Mouse (Mus musculus) hindbrain, embryonic 13.5 days (tissue): ENCODE measurements around the gene Fbxl3. TPM values are rescaled to one million over a fixed set of nuclear protein-coding genes. Genes with fewer than 3 reads are reported as not detected.

ENCODE experiments used
- ATAC-seq: fragments of 200-750 bp; cut with Nextera tagmentation; 2 replicates; pipeline ENCODE4 v1.8.0; 2017; ENCODE audit warnings: moderate TSS enrichment; ENCODE audit not compliant: low FRiP score
- H3K27ac ChIP-seq: fragments of 300-500 bp; sonication (generic); 2 replicates; pipeline ENCODE4 v1.5.1; 2015; ENCODE audit warnings: inconsistent platforms, mild to moderate bottlenecking, moderate library complexity
- H3K27me3 ChIP-seq: fragments of 300-500 bp; sonication (generic); 2 replicates; pipeline ENCODE4 v1.6.1; 2015; ENCODE audit warnings: mild to moderate bottlenecking, inconsistent platforms
- H3K36me3 ChIP-seq: fragments of 300-500 bp; sonication (generic); 2 replicates; pipeline ENCODE4 v1.6.1; 2015; ENCODE audit warnings: mild to moderate bottlenecking, inconsistent platforms
- H3K4me1 ChIP-seq: fragments of 300-500 bp; sonication (generic); replicated peaks from 2 replicates; pipeline ENCODE4 v1.6.1; 2015; ENCODE audit warnings: inconsistent platforms
- H3K4me2 ChIP-seq: fragments of 300-500 bp; sonication (generic); 2 replicates; pipeline ENCODE4 v1.6.1; 2015; ENCODE audit warnings: inconsistent platforms, mild to moderate bottlenecking, moderate library complexity
- H3K4me3 ChIP-seq: fragments of 300-500 bp; sonication (generic); 2 replicates; pipeline ENCODE4 v1.5.1; 2015; ENCODE audit warnings: mild to moderate bottlenecking, inconsistent platforms
- H3K9ac ChIP-seq: fragments of 300-500 bp; sonication (generic); 2 replicates; pipeline ENCODE4 v1.6.1; 2015; ENCODE audit warnings: mild to moderate bottlenecking, inconsistent platforms
- H3K9me3 ChIP-seq: fragments of 300-500 bp; sonication (generic); 2 replicates; pipeline ENCODE4 v1.6.1; 2016; ENCODE audit warnings: inconsistent platforms
- WGBS: fragments of 180-500 bp; shearing (Covaris S2); methylation state at CpG from one replicate; pipeline ENCODE4 v1.1.7; 2015; 5-methylcytosine and 5-hydroxymethylcytosine counted together
- polyA plus RNA-seq: library from polyadenylated mRNA; unstranded; fragments of >200 nt; fragmentation: Nextera tagmentation; extraction: Ambion mirVana; gene quantifications from 2 replicates; pipeline ENCODE4 v1.2.1, GENCODE M21; 2015

Gene Fbxl3
- polyA plus RNA-seq, 1 experiment from 2014 or later = 22.4 TPM

DNA sequence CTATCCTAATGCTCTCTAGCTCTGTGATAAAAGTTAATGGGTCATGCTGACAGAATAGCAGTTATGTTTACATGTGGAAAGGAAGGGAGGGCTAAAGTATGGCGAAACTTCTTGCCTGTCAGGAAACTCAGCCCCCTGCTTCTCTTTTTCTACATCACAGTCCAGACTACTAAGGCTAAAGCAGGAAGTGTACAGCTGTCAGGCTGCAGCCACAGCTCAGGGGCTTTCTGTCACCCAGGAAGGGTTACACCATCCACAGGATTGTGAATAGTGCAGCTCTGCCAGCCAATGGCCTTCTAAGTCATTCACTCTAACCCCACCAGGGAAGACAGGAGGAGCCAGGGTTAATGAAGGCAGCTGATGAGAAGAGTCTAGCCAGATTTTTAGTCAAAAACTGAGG lies 40.4 kb downstream of the Fbxl3 start:
- Histone ChIP-seq H3K9me3 (no peaks in the 10 kb centered on the region), H3K27ac (no peak overlapping the region), H3K4me2 (no peak overlapping the region), H3K4me3 (no peak overlapping the region), H3K4me1 (no peaks in the 10 kb centered on the region), H3K36me3 (no peaks in the 10 kb centered on the region), H3K27me3 (no peaks in the 10 kb centered on the region), H3K9ac (no peak overlapping the region)
- ATAC-seq = no peak
- 93% methylated on average over 1 of the region's 1 CpGs for WGBS

GRCm38 (mm10) chr14:103056601-103057000 lies 42.8 kb downstream of the Fbxl3 start:
- H3K4me3 ChIP-seq = no peak overlapping the region
- H3K4me2 ChIP-seq = no peak overlapping the region
- no peaks in the 10 kb centered on the region for H3K9me3 ChIP-seq
- WGBS = 93% methylated on average over 7 of the region's 7 CpGs
- H3K27me3 ChIP-seq = no peaks in the 10 kb centered on the region
- no peak overlapping the region for H3K9ac ChIP-seq
- H3K27ac ChIP-seq = no peak overlapping the region
- no peaks in the 10 kb centered on the region for H3K4me1 ChIP-seq
- no peak for ATAC-seq
- H3K36me3 ChIP-seq = no peaks in the 10 kb centered on the region

DNA sequence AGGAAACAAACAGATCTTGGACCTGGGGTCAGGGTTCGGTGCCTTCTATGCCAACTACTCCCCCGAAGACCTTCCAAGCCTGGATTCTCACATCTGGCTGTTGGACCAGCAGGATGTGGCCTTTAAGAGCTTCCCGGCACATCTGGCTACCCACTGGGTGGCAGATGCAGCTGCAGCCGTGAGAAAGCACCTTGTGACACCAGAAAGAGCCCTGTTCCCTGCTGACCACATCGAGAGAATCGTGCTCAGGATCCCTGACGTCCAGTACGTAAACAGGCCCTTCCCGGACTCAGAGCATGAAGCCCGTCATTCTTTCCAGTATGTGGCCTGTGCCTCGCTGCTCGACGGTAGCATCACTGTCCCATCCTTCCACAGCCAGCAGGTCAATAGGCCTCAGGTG lies 44.6 kb downstream of the Fbxl3 start:
- Histone ChIP-seq H3K9ac (no peak overlapping the region), H3K9me3 (no peaks in the 10 kb centered on the region), H3K4me3 (no peak overlapping the region), H3K4me1 (no peaks in the 10 kb centered on the region), H3K4me2 (no peak overlapping the region), H3K36me3 (no peaks in the 10 kb centered on the region), H3K27me3 (no peaks in the 10 kb centered on the region), H3K27ac (no peak overlapping the region)
- 86% methylated on average over 13 of the region's 13 CpGs for WGBS
- ATAC-seq = no peak

DNA sequence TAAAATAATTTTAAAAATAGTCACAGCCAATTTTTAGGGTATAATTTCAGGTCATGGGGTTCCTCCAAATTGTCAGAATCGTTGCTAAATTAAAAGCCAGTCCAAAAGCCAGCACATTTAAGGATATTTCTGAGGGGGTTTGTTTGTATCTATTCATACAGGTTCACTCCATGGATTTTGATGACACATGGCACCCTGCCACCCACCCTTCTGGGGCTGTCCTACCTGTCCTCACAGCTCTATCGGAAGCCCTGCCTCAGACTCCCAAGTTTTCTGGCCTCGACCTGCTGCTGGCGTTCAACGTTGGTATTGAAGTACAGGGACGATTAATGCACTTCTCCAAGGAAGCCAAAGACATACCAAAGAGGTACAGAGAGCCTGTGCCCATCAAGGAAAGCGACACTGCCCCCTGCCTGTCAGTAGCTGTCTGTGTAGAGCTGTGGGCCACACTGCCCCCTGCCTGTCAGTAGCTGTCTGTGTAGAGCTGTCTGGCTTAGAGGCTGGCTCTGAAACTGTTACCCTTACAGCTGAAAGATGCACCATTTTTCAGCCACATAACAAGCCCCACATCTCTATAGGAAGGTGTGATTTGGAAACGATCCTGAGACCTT lies 48.1 kb downstream of the Fbxl3 start:
- Histone ChIP-seq H3K27me3 (no peaks in the 10 kb centered on the region), H3K9me3 (no peaks in the 10 kb centered on the region), H3K4me2 (no peak overlapping the region), H3K4me3 (no peak overlapping the region), H3K36me3 (no peaks in the 10 kb centered on the region), H3K9ac (no peak overlapping the region), H3K27ac (no peak overlapping the region), H3K4me1 (no peaks in the 10 kb centered on the region)
- WGBS = 39% methylated on average over 8 of the region's 8 CpGs
- peak; percentile 68; the same call in 1 of the 2 replicates for ATAC-seq

GRCm38 (mm10) chr14:103048292-103049086 lies 50.9 kb downstream of the Fbxl3 start:
- no peak for ATAC-seq
- Histone ChIP-seq H3K9me3 (no peaks in the 10 kb centered on the region), H3K27me3 (no peaks in the 10 kb centered on the region), H3K4me2 (no peak overlapping the region), H3K9ac (no peak overlapping the region), H3K36me3 (no peaks in the 10 kb centered on the region), H3K4me3 (no peak overlapping the region), H3K4me1 (no peaks in the 10 kb centered on the region), H3K27ac (no peak overlapping the region)
- WGBS = 89% methylated on average over 11 of the region's 11 CpGs

DNA sequence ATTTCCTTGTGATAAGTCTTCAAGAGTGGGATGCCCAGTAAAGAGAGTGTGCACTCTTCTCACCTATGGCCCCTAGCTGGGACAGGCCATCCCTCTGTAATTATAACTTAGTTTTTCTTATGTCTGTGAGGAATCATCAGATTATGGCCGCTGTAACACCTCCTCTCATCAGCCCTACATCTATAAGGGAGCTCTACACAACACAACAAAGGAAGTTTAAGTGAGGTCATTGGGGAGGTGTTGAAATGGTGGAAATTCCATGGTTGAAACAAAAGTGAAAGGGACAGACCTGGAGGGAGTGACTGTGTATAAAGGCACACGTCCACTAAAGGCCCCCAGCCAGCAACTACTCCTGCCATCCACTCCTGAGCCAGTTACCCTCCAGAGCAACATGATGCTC lies 52.7 kb downstream of the Fbxl3 start, which contains the start of gene Acod1:
Acod1 (plus strand) TSS at position 301 of the 400 bp plus-strand sequence.
- ATAC-seq = no peak
- Histone ChIP-seq H3K4me2 (no peak within 1 kb of the TSS), H3K27me3 (no peaks in the 10 kb centered on the region), H3K27ac (no peak within 1 kb of the TSS), H3K36me3 (no peaks in the 10 kb centered on the region), H3K4me3 (no peak within 1 kb of the TSS), H3K4me1 (no peaks in the 10 kb centered on the region), H3K9me3 (no peaks in the 10 kb centered on the region), H3K9ac (no peak within 1 kb of the TSS)
- 91% methylated on average over 2 of the region's 2 CpGs for WGBS

GRCm38 (mm10) chr14:103037016-103037415 lies 62.4 kb downstream of the Fbxl3 start:
- H3K4me3 ChIP-seq = no peak overlapping the region
- no peaks in the 10 kb centered on the region for H3K4me1 ChIP-seq
- ATAC-seq = no peak
- no peaks in the 10 kb centered on the region for H3K36me3 ChIP-seq
- H3K4me2 ChIP-seq = no peak overlapping the region
- 81% methylated on average over 3 of the region's 3 CpGs for WGBS
- H3K27ac ChIP-seq = no peak overlapping the region
- H3K9ac ChIP-seq = no peak overlapping the region
- H3K27me3 ChIP-seq = no peaks in the 10 kb centered on the region
- no peaks in the 10 kb centered on the region for H3K9me3 ChIP-seq

GRCm38 (mm10) chr14:103034076-103034475 lies 65.3 kb downstream of the Fbxl3 start:
- Histone ChIP-seq H3K27ac (no peak overlapping the region), H3K9me3 (no peaks in the 10 kb centered on the region), H3K9ac (no peak overlapping the region), H3K36me3 (no peaks in the 10 kb centered on the region), H3K27me3 (no peaks in the 10 kb centered on the region), H3K4me3 (no peak overlapping the region), H3K4me2 (no peak overlapping the region), H3K4me1 (no peaks in the 10 kb centered on the region)
- 88% methylated on average over 9 of the region's 9 CpGs for WGBS
- no peak for ATAC-seq

DNA sequence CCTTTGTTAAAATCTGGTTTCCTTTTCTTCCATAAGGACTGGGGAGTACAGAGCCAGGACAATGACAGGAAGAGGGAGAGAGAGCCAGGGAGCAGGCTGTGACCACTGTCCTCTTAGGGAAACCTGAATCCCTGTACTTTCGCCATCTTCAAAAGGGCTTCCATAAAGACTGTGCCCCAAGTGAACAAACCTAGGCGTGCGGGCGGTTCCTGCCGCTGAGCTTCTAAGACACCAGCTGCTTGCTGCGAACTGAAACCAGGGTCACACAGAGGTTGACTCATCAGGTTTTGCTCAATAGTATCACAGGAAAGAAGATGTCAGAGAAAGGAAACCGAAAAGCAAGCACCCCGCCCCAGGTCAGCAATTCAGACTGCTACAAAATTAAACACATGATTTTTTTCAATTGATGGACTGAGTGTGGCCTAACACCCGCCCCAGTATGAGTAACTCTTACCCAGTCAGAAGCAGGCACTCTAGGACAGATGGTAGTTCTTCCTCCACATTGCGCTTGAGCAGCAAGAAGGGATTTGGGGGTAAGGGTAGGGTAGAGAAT lies 66.0 kb downstream of the Fbxl3 start:
- H3K27ac ChIP-seq = no peak overlapping the region
- no peak for ATAC-seq
- no peak overlapping the region for H3K4me3 ChIP-seq

More for the DNA sequence above, 66.0 kb downstream of the Fbxl3 start:
- no peaks in the 10 kb centered on the region for H3K27me3 ChIP-seq
- no peaks in the 10 kb centered on the region for H3K4me1 ChIP-seq
- H3K9me3 ChIP-seq = no peaks in the 10 kb centered on the region
- H3K9ac ChIP-seq = no peak overlapping the region
- WGBS = 77% methylated on average over 10 of the region's 10 CpGs
- H3K4me2 ChIP-seq = no peak overlapping the region
- H3K36me3 ChIP-seq = no peaks in the 10 kb centered on the region

Other genes with a start within 250 kb of the Fbxl3 start
- 9.1 and 16.1 TPM in 2 replicates for gene Kctd12, start 116.9 kb downstream of the Fbxl3 start, polyA plus RNA-seq
- gene Acod1, start 52.6 kb downstream of the Fbxl3 start, polyA plus RNA-seq = not detected in 2 replicates
- gene Cln5, start 29.4 kb downstream of the Fbxl3 start, polyA plus RNA-seq = 15.0 and 15.2 TPM in 2 replicates
- gene Mycbp2, start 247.2 kb upstream of the Fbxl3 start, polyA plus RNA-seq = 54.6 and 58.1 TPM in 2 replicates